Mouse (Mus musculus) adrenal gland, postnatal 4 days (tissue): ENCODE results near the gene Htatip2. TPM values are rescaled to one million over a fixed set of nuclear protein-coding genes. Genes with fewer than 3 reads are reported as not detected.

Experiments used
- DNase-seq, 2 experiments: peaks; one replicate each; pipeline ENCODE4 v3.0.0; 2021 to 2022; ENCODE audit warnings: low spot score in 2 of 2, mixed read lengths in 2 of 2
- total RNA-seq, 2 experiments: library from RNA; stranded (reverse); gene quantifications; 2 replicates each; pipeline ENCODE4 v1.2.3; 2021

Htatip2 gene
- total RNA-seq, 2 experiments from 2014 or later = 21.1 to 21.2 TPM

DNA sequence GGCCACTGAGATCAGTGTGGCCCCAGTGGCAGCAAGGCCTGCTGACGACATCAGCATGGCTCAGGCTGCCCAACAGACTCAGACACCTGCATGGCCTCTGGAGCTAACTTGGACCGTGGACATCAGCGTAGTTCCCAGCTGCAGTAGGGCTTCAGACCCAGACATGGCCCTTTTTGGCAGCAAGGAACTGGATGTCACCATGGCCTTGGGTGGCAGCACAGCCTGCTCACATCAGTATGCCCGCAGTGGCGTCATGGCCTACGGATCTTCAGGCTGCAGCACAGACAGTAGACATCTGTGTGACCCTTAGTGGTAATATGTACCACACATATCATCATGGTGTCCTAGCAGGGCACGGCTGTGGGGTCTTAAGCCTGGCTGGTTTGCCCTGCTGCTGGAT lies 26.2 kb downstream of the Htatip2 start:
- no peak for DNase-seq

DNA sequence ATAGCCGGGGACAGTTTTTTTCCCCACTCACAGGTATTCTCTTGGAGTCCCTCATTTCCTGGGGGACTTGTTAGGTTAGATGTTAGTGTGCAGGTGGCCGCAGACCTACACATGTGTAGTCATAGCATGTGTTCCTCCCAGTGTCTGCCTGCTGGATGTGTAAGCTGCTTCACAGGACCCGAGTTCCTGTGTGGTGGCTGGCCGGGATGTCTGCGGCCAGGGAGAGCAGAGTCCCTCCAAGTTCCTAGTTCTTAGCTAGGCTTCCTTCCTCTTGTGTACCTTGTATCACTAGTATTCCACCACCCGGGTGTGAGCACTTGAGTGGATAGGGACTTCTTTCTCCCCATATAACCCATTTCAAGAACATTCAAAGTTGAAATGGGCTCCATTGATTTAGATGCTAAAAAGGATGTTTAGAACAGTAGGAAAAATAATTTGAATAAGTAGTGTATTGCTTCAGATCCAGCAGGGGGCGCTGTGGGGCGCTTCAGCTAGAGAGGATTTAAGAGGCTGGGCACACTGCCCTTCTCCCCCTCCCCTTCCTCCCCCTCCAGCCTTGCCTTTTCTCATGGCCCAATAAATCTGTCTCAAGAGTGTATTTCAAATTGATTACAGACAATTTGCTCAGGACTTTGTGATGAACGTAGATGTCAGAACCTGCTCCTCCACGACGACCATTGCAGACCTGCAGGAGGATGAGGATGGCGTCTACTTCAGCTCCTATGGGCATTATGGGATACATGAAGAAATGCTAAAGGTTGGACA lies 27.9 kb downstream of the Htatip2 start:
- peak; percentile 27 to 31 for DNase-seq

DNA sequence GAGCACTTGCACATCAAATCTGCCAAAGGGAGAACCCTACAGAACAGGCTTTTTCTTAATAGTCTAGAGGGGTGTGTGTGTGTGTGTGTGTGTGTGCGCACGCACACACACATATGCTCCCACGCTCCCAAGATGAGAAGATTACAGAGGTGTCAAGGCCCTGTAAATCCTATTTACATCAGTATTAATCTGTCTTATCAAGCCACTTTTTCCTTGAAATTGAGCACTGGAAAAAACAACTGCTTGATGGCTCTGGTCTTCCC lies 28.4 kb downstream of the Htatip2 start:
- no peak for DNase-seq

DNA sequence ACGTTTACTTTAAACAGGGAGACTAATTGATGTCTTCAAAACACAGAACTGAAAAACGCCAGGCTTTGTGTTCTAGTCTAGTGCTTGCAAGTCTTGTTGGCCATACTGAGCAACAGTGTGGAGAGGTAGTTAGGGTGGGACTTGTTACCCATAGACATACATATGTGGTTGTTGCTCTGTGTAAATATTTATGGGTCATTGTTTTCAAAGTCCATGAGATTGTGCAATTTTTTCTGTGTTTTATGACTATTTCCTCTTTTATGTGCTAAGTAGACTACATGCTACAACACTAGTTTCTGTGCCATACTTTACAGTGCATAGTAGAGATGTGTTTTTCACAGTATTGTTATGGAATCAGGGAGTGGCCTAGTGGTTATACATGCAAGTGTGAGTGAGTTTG lies 35.4 kb downstream of the Htatip2 start:
- DNase-seq = no peak

DNA sequence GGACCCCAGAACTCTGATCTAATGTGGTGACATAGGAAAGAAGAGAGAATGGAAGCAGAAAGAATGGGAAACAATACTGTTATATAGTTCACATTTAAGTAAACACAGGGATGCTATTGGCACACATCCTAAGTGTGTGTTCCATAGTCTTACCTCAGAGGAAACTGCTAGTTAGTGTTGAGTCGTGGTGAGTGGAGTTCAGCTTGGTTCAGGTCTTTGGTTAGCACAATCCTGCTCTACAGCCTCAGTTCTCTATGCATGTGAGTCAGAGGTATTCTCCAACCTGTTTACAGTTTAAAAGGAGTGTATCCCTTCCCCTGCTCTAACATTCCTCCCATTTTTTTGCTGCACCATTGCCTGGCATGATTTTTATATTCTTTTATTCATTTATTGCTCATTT lies 38.3 kb downstream of the Htatip2 start:
- no peak for DNase-seq

DNA sequence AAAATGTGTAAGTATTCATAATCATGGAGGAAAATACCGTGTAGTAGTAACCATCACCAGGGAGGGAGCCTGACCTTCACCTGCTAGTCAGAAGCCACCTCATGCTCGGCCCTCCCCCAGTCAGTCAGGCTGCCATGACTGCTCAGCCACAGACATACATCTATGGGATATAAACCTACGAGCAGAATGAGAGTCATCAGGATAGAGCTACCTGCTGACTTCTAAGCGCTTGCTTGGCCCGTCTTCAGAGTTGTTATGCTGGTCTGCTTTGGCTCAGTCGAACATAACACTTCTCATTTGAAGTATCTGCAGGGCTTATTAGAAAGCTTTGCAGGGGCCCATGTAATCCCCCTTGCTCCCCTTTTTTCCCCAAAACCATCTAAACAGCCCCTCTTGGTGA lies 44.6 kb downstream of the Htatip2 start:
- no peak for DNase-seq

DNA sequence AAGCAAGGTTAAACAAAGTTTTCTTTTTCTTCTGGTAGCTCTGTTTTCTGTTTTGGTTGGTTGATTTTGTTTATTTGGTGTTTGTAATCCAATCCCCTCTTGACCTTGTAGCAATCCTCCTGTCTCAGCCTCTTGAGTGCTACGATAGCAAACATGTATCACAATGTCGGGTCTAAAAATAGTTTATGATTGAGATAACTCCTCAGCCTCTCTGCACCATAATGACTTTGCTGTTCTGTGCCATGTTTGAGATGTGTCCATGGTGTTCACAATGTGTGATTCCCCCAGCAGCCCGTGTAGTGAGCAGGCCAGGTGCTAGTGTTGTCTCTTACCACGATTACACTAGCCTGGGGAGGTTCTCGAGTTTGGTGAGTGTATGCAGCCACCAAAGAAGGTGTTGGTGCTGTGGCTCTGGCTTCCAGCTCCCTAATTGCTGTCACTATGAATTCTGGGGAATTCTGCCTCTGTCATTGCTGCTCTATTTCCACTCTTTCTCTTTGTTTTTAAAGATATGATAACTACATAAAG lies 45.8 kb downstream of the Htatip2 start:
- no peak for DNase-seq

DNA sequence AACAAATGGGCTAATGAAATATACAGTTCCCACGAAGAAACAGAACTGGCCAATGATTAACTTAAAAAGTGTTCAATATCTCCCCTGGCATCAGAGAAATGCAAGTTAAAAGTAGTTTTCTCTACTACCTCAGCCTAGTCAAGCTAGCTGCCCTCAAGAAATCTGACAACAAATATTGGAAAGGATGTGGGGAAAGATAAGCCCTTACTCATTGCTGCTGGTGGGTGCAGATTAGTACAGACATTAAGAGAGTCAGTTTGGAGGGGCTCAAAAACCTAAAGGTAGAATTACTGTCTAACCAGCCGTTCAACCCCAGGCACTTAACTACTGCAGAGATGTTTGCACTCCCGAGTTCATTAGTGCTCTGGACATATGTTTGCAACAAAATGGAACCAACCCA lies 46.7 kb downstream of the Htatip2 start:
- no peak for DNase-seq

DNA sequence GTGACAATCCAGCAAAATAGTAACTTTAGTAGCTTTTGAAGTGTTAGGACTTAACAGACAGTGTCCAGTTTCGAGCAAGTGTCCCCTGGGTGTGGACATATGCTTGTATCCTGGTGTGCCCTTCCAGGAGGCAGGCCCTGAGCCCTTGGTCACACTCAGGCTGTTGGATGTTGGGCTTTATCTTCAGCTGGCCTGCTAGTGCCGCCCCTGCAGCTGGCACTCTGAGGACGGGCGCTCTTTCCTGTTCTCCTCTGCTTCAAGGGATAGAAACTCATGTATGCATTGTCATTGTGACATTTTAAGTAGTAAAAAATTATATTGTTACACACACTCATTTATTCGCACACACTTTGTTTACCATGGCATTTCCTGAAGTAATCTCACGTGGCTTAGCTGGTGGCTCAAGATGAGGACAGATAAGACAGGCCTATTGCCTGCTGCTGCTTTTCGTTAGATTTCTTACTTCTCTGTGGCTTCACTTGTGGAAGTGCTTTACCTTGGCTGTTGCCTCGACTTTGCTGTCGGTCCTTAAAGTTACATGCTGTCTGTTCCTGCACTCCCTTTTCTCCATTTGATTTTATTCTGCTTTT lies 48.3 kb downstream of the Htatip2 start:
- no peak for DNase-seq

DNA sequence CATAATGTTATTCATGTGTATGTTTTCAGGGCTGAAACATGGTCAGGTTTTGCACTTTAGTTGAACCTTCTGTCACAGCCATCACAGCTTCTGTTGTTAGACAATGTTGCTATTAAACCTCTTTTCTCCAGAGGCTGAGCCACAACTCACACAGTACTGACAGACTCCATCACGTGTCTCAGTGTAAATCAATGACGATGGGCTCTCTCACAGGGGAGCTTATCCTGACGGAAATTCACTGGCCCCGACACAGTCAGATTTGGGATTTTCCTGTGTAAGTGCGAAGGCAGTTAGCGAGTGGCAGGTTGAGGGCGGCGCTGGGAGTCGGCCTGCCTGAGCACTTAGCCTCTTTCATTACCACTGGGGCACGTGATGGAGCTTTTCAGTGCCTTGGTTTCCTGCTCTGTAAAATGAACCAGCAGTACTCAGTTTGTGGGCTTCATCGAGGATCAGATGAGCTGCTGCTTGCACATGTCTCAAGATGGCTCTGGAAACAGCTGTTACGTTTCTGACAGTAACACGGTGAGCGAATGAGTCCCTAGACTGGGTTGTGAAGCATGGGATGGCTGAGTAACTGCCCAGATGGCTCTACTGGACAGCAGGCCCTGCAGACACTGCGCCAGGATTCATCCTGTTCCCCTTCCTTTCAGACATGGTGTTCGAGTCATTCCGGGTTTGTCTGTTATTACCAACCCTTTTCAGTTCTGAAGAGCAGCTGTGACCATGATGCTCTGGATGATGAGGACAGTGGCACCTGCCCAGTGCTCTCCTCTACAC lies 49.1 kb downstream of the Htatip2 start:
- no peak for DNase-seq

DNA sequence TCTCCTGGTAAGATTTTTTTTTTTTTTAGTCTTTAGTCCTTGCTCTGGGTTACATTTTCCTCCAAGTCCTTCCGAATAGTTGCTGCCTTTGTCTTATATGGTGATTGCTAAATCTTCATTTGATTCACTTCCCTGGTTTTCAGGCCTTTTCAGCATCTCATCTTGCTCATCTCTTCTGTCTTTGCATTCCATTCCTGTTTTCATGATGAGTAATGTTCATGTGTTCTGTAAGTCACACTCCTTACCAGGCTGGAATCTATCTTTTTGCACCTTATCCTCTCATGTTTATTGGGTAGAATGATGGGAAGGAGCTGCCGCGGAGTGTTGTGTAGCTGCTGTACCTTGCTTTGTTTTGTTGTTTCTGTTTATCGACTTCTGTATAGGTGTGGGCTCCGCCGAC lies 50.2 kb downstream of the Htatip2 start:
- no peak for DNase-seq

DNA sequence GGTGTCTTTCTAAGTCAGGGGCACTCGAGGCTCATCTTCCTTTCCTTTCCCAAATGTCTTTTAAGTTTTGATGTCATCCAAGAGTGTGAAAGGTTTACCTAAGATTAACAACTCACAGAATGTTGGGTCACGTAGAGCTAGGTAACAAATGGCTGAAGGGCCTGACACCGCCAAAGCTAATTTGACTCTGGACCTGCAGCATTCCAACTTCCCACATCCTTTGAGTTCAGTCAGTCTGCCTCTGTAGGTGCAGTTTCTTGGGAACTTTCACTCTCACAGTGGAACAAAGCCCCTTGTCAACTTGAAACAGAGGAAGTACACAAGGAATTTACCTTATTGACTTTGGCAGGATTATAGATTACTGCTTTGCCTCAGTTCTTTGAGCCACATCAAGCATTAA lies 50.6 kb downstream of the Htatip2 start:
- no peak for DNase-seq

DNA sequence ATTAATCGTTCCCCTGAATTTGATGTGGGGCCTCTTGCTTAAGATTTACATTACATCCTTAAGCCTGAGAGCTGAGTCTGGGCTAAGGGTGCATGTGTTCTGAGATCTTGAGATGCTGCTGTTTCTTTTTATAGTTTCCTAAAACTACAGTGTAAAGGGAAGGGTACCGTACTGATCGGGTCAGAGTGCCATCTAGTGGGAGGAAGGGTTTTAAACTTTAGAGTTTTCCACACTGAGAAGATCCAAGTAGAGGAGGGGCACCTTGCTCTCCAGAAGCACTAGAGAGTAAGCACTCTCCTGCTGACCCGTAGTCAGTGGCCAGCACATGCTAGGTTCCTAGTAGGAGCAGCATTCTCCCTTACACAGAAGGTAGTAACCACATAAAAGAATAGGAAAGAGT lies 52.4 kb downstream of the Htatip2 start:
- DNase-seq = no peak

DNA sequence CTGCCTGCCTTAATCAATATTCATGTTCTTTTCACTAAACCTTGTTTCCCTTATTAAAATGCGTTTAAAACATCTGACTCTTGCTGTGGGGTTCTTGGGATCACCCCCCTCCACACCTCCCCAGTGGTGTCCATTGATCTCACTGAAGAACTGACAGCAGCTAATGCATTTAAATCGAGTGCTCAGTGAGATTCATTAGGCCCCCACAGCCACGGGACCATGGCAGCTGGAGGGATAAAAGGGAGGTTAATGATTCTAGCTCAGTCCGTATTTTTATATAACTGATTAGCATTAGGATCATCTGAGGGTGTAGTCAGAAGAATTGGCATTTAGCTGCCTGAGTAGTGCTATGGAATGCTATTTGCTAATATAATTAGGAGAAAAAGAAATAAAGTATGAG lies 60.5 kb downstream of the Htatip2 start:
- DNase-seq = no peak

DNA sequence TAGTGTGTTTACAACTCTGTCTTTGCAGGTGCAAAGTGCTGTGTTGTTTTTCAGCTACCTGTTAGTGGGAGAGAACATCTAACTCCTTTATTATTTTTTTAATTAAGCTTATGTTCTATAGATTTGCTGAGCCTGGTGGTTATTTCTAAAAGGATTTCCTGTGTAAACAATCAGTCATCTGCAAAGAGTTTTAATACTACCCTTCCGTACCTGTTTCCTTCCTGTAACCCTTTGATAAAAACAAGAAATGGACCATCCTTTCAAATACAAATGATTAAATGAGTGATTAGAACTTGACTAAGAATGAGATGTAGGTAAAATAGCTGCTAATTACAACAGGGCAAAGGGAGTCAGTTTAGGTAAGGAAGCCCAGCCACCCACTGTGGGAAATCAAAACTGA lies 62.5 kb downstream of the Htatip2 start:
- no peak for DNase-seq

DNA sequence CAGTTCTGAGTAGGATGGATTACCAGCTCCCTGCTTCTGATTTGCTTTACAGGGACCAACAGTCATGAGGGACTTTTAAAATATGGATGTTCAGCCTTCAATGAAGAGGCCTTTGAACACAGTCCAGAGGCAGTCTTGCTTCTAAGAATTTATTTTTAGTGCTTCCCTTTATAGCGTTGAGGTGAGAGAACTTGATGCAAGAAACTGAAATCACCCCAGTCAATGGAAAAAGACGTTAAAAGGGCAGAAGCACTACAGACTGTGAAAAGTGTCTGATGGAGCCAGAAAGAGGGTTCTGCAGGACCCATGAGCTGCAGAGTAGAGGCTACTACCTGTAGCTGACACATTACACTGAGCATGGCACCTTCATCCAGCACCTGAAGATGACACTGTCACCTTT lies 63.1 kb downstream of the Htatip2 start:
- DNase-seq = no peak

Other genes starting within 250 kb of the Htatip2 start
- gene Dbx1, start 122.3 kb upstream of the Htatip2 start, total RNA-seq = not detected
- 10 to 100 TPM; 39.4 to 41.1 TPM for gene Prmt3, start 19.2 kb downstream of the Htatip2 start, total RNA-seq
- gene Slc6a5, start 151.0 kb downstream of the Htatip2 start, total RNA-seq = under 1 TPM; 0.17 to 0.42 TPM
- 1 to 10 TPM; 1.5 to 2.1 TPM for gene Nell1, start 215.7 kb downstream of the Htatip2 start, total RNA-seq